Mouse (Mus musculus) ovary, postnatal 36 days (tissue): ENCODE measurements around the gene Mdm2.
"Not testable (repeated sequence)": the region's sequence is repeated elsewhere in the genome, so short reads cannot be mapped to it uniquely, and the experiment has no call there.

Experiments used
- DNase-seq: peaks from one replicate; pipeline ENCODE4 v3.0.0; 2022; ENCODE audit warnings: low spot score, mixed read lengths

The Mdm2 gene

GRCm38 (mm10) chr10:117749050-117749686 is 38.6 kb upstream of the Mdm2 start:
- no peak for DNase-seq

- no peak for DNase-seq
Measured at GRCm38 (mm10) chr10:117748276-117749049, 37.9 kb upstream of the Mdm2 start.

- no peak for DNase-seq
Measured at GRCm38 (mm10) chr10:117747711-117748110, 37.2 kb upstream of the Mdm2 start.

GRCm38 (mm10) chr10:117746297-117746883 is 35.8 kb upstream of the Mdm2 start, which contains the start of gene Slc35e3:
Gene Slc35e3 (minus strand): TSS chr10:117746365.
- DNase-seq = peak; percentile 98

GRCm38 (mm10) chr10:117745570-117746296 is 35.2 kb upstream of the Mdm2 start:
- DNase-seq = not testable (repeated sequence)

- DNase-seq = no peak
Measured at GRCm38 (mm10) chr10:117743917-117744316, 33.4 kb upstream of the Mdm2 start.

GRCm38 (mm10) chr10:117743182-117743581 is 32.6 kb upstream of the Mdm2 start:
- no peak for DNase-seq

GRCm38 (mm10) chr10:117742618-117743017 is 32.1 kb upstream of the Mdm2 start:
- no peak for DNase-seq

- DNase-seq = no peak
Measured at GRCm38 (mm10) chr10:117741698-117742475, 31.3 kb upstream of the Mdm2 start.

- no peak for DNase-seq
Measured at GRCm38 (mm10) chr10:117740921-117741320, 30.4 kb upstream of the Mdm2 start.

GRCm38 (mm10) chr10:117740171-117740570 is 29.6 kb upstream of the Mdm2 start:
- no peak for DNase-seq

- no peak for DNase-seq
Measured at GRCm38 (mm10) chr10:117739648-117739948, 29.0 kb upstream of the Mdm2 start.

- DNase-seq = no peak
Measured at GRCm38 (mm10) chr10:117738928-117739647, 28.5 kb upstream of the Mdm2 start.

- no peak for DNase-seq
Measured at GRCm38 (mm10) chr10:117738140-117738921, 27.8 kb upstream of the Mdm2 start.

GRCm38 (mm10) chr10:117737498-117737897 is 26.9 kb upstream of the Mdm2 start:
- DNase-seq = not testable (repeated sequence)

GRCm38 (mm10) chr10:117737075-117737474 is 26.5 kb upstream of the Mdm2 start:
- no peak for DNase-seq

GRCm38 (mm10) chr10:117736573-117736972 is 26.0 kb upstream of the Mdm2 start:
- no peak for DNase-seq

GRCm38 (mm10) chr10:117735396-117735795 is 24.8 kb upstream of the Mdm2 start:
- DNase-seq = not testable (repeated sequence)

GRCm38 (mm10) chr10:117734104-117734852 is 23.7 kb upstream of the Mdm2 start:
- DNase-seq = not testable (repeated sequence)
